Mouse (Mus musculus): ENCODE data around the gene Gyg. TPM values are rescaled to one million over a fixed set of nuclear protein-coding genes. Genes with fewer than 3 reads are reported as not detected.
"Not testable (repeated sequence)": the region's sequence is repeated elsewhere in the genome, so short reads cannot be mapped to it uniquely, and the experiment has no call there.

Gyg gene
- total RNA-seq, 1 experiment from 2014 or later, result 84.3 TPM

DNA sequence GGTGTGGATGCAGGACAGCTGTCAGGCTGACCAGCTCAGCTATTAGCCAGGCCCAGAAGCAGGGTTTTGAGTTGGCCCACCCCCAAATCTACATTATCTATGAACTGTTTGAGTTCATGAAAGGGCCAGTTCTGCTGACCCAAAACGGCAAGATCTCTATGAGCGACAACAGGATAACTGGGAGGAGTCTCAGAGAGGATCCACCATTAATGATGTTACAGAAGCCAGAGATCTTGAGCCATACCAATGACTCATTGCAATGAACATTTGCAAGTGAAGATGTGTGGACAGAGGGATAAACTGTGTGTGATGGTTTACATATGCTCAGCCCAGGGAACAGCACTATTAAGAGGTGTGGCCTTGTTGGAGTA lies 23.8 kb downstream of the Gyg start:
- no peak for DNase-seq

DNA sequence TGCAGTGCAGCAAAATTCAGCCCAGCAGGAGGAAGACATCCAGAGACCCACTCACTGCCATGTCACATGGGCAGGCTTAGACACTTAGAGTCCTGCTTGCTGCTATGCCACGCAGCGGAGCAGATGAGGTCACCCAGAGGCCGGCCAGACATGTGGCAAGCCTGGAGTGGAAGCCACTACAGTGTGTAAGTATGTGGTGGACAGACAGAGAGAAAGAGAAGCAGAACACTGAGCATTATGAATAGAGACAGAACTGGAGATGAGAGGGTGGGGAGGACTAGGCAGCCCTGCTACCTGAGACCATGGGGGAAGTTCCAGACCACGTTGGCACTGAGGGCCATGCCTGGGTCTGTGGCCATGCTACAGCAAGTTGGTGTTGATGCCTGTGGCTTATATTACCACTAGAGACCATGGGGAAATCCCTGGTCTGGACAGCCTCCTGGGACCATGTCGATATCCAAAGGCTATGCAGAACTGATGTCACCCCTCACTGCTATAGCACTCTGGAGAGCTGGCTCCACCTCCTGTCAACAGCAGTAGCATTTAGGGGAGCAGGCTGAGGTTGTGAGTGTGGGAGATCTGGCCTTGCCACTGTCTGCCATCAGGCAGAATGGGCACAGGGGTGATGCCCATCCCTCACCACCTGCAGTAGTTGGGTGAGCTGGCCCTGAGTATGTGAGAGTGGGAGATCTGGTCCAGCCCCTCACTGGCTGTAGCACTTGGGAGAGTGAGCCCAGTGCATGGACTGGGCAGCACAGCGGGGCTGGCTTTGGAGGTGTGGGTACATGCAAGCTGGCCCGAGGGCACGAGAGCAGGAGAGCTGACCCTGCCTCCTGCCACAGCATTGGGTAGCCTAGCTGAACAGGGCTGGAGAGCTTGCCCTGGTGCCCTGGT lies 24.4 kb downstream of the Gyg start:
- DNase-seq, result peak; percentile 49

DNA sequence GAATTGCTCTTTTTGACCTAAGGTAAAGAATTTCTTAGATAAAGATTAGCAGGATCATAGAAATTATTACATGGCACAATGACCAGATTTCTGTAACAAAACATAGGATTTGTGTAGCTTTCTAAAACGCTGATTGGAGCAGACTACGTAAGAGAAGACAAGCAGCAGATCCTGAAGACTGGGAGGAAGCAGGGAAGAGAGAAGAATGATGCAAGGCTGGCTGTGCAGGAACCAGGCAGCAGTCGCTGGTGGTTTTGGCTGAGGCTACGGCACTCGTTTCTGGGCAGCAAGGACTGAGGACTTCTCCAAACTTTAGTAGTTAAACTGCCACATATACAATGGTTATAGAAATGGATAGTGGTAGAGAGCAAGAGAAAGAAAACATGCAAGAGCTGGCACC lies 25.6 kb downstream of the Gyg start:
- no peak for DNase-seq

DNA sequence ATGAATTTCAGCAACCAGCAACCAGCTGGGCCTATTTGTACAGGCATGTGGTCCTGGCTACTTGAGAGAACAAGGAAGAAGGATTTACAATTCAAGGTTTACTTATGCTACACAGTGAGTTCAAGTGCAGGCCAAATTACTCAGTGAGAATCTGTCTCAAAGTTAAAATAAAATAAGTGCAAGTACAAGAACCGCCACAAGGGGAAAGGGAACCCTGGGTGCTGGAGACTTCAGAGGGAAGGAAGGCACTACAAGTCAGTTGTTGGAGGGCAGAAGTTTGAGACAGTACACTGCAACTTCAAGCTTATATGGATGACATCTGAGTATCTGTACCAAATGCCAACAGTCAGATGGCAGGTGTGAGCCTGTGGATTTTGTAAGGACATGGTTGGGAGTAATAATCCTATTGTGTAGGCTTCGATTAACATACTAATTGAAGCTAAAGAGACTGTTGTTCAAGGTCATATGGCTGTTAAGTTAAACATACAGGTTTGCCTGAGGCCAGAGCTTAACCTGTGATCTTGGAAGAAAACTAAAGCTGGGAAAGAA lies 28.0 kb downstream of the Gyg start:
- no peak for DNase-seq

DNA sequence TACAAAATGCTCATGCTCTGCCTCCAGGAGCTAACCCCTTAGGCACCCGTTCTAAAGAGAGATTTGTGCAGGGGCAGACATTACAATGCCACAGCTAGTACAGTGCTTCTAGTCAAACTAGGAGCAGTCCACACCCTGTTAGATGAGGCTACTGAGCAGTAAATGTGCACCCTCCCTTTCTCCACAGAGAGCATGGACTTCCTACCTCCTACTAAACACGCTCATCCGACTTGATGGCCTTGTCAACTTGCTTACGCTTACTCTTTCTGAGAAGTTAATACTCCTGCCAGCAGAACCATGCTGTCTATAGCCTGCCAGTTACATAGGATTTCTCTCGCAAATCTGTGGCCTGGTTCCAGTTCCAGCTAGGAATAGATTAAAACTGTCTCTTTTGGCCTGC lies 29.5 kb downstream of the Gyg start:
- DNase-seq, result no peak

DNA sequence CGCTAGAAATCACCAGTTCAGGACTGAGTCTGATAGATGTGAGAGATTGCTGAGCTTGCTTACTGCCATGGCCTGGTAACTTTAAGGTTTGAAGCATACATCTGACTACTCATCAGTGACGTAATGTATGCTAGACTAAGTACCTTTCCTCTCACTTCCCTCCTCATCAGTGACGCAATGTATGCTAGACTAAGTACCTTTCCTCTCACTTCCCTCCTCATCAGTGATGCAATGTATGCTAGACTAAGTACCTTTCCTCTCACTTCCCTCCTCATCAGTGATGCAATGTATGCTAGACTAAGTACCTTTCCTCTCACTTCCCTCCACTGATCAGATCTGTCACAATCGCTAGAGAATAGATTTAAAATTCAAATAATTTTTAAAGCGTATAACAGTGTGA lies 33.5 kb downstream of the Gyg start:
- not testable (repeated sequence) for DNase-seq

DNA sequence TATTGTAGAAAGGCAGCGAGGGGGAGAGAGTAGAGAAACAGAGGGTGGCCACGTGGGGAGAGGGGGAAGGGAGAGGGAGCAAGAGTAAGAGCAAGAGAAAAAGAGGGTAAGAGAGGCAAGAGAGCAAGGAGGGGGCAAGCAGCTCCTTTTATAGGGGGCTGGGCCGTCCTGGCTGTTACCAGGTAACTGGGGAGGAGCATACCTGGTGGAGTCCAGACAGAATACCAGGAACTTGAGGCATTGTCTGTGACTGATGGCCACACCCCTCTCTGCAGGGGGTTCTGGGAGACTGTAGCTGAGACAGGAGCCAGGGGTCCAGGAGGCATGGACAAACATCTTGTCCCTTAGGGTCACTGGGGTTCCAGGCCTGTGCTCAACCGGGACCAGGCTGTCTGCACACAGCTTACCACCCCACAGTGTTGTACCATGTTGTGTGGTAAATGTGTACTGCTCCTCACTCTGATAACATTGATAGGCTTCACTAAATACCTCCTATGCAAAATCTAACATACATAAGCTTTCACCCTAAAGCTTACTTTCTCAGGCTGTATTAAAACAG lies 35.4 kb downstream of the Gyg start:
- peak; percentile 4 for DNase-seq

DNA sequence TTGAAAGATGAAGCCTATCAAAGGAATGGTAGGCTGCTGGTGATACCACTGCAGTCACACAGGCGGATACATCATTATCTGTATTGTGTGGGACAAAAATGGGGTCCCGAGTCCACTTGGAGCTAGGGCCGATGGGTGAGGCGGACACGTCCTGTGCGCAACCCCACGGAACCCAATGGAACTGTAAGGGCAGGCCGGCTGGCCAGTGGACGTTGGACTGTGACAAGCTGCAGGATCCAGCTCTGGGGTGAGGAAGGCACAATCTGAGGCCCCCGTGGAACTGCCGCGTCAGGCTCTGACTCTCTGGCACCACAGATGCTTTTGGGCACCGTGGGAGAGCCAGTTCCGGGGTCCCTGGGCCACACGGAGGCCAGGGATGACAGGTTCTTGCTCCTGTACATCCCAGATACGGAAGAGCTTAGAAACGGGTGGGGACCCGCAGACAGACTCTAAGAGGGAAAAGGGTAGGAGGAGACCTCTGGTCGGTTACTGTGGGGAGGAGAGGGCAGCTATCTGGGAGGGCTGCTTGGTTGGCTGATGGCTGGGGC lies 36.0 kb downstream of the Gyg start:
- DNase-seq, result no peak

DNA sequence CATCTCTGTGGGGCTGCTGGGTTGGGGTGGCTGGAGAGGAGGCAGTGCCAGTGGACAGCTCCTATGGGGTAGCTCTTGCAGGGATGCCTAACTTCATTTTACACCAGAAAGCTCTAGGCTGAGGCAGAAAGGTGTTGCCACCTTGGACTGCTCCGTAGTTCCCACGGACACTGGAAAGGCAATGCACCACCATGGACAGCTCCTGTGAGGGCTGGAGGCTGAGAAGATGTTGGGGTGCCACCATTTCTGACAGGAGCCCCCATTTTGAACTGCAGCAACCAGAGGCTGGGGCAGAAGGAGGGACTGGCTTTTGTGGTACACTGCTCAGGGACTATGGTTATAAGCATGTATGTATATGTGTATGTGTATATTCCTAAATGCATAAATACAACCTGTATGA lies 43.2 kb downstream of the Gyg start:
- no peak for DNase-seq

DNA sequence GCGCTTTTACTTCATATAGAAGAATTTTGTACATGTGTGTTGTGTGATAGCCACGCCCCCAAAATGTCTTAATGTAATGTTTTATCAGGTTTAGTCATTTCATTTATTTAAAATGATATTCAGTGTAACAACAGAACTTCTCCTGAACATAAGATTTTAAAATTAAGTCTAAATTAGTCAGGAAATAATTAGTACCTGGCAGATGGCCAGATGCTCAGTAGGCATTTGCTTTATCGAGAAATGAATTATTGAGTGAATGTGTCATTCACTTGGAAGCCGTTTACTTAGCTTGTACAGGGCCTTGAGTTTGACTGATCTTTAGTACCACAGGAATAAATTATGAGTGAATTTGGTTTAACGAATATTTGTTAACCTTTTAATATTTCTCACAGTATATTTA lies 46.2 kb downstream of the Gyg start:
- no peak for DNase-seq

DNA sequence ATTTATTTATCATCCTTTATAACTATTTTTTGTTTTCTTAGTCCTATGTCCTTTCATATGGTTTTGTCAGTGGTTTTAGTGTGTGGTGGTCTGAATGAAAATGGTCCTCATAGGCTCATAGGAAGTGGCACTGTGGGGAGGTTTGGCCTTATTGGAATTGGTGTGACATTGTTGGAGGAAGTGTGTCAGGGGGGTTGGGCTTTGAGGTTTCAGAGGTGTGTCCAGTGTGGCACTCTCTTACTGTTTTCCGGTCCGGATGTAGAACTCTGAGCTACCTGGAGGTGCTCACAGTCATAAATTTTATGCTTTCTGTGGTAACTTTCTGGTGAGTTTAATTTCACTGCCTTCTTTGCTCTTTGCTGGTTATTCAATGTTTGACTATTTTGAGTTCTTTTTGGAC lies 50.3 kb downstream of the Gyg start:
- DNase-seq, result no peak

DNA sequence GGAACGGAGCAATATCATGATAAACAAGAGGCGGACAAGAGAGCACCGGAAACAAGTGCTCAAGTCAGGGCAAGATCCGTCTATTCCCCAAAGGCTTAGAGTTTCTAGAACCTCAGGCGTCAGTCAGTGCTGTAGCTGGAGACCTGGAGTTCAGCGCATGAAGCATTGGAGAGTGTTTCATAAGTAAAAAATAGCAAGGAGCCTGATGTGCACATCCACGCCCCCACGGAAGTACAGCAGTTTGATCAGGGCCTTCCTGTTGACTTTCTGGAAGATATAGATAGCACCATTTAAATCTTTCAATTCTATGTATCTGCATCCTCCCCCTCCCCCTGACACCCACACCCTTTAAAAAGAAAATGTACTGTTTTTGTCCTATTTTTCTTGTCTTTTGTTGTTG lies 50.8 kb downstream of the Gyg start:
- no peak for DNase-seq

DNA sequence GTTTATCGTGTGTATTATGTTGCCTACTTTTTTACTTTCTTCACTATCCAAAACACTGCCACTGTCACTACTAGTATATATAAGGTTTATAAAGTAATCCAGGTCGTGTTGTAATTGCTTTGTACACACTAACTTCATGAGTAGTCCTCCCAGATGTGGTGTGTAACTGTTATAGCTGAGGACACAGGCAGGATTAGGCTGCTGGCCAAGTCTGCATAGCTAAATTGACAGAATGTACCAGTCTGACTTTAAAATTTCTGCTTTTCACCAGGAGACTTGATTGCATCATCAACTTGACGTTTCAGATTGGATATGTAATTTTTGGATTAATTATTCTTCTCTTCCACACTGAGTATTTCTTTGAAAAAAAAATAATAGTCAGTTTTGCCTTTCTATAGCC lies 51.3 kb downstream of the Gyg start:
- no peak for DNase-seq

DNA sequence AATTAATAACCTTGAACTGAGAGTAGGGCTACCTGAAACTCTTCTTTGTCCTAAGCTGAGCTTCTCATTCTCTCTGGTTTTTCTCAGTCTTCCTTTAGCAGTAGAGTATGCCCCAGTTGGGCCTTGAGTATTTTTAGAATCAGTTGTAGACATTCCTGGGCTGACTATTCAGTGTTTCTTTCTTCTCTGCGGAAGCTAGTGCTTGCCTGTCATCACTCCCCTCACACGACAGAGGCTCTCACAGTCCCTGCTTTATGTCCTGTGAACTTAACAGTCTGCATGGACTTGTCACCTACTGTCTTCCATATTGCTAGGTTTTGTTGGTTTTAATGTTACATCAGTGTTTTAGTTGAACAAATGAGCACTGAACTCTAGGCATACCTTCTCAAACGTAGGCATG lies 73.0 kb downstream of the Gyg start:
- no peak for DNase-seq

DNA sequence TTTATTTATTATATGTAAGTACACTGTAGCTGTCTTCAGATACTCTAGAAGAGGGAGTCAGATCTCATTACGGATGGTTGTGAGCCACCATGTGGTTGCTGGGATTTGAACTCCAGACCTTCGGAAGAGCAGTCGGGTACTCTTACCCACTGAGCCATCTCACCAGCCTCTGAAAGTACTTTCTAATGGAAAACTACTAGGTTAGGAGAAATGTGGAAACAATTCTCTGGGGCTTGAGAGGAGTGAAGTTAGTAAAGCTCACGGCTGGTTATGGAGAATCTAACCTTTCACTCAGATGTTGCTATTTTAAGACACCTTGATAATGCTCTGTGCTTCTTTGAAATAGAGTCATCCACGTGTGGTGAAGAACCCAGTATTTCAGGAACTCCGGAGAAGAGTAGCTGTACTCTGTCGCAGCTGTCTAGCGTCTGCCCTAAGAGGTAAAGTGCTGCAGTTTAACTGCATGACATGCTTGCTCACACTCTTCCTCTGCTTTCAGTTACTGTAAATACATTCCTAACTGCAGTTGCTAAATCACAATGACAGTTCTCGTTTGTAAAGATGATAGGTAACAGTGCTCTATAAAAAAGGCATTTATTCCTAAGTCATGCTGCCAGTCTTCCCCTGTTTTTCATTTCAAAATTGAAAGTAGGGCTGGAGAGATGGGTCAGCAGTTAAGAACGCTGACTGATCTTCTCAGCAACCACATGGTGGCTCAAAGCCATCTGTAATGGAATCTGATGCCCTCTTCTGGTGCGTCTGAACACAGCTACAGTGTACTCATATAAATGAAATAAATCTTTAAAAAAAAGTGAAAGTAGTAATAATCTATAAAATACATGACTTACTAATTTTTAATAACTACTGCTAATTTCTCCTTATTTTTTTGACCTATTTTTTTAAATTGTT lies 78.7 kb downstream of the Gyg start:
- DNase-seq, result no peak

Other genes starting within 250 kb of the Gyg start
- 37.0 and 130 TPM in 2 replicates for gene Cp, start 198.3 kb downstream of the Gyg start, total RNA-seq (2021)
- 10.1 and 15.5 TPM in 2 replicates for gene Hps3, start 120.0 kb downstream of the Gyg start, total RNA-seq (2021)
- 18.9 and 20.5 TPM in 2 replicates for gene Hltf, start 97.5 kb downstream of the Gyg start, total RNA-seq (2021)
- 5.1 and 6.7 TPM in 2 replicates for gene Cpa3, start 86.9 kb upstream of the Gyg start, total RNA-seq (2021)
- gene Cpb1, start 120.4 kb upstream of the Gyg start, total RNA-seq (2021), result 4.4 and 4.7 TPM in 2 replicates
- 10.4 and 11.1 TPM in 2 replicates for gene Agtr1b, start 211.9 kb upstream of the Gyg start, total RNA-seq (2021)

Data from adrenal gland, postnatal 14 days (tissue).